Mouse (Mus musculus) WW6 (cell line): ENCODE measurements around the gene Chrd.
A peak's percentile ranks its signal among the peaks of the same experiment; 100 is the strongest.

ENCODE experiments used
- DNase-seq: peaks from one replicate; pipeline ENCODE4 v3.0.0-alpha.2; 2013; ENCODE audit warnings: low read depth, low spot score

Chrd gene

DNA sequence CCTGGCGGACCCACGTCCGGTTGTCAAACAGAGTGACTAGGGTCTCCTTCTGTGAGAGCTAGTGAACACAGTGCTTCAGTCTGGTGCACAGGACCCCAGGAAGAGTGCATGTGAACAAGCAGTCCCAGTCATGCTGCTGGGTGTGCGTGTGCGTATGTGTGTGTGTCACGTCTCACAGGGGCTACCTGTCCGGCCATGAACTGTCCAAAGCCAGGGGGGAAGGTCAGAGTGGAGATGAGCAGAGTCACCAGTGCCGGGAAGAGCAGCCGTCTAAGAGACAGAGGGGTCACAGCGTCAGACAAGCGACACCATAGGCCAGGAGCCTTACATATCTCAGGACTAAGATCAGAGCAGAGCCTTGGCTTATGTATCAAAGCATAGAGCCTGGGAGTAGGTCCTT lies 22.6 kb upstream of the Chrd start:
- DNase-seq: no peak

DNA sequence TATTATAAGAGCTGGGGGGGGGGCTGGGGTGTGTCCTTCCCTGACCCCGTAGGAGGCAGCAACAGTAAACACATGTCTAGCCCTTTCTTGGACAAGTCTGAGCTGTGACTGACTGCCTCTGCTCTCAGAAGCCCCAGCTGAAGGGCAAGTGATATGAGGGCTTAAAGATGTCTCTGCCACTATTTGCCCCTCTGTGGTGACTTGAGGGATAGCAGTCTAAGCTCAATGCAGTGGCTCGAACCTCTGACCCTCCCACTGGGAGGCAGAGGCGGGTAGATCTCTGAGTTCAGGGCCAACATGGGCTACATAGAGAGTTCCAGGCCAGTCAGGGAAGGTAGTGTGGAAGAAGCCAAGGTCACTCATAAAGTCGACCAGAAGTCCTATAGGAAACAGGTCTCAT lies 22.1 kb upstream of the Chrd start:
- no peak for DNase-seq

DNA sequence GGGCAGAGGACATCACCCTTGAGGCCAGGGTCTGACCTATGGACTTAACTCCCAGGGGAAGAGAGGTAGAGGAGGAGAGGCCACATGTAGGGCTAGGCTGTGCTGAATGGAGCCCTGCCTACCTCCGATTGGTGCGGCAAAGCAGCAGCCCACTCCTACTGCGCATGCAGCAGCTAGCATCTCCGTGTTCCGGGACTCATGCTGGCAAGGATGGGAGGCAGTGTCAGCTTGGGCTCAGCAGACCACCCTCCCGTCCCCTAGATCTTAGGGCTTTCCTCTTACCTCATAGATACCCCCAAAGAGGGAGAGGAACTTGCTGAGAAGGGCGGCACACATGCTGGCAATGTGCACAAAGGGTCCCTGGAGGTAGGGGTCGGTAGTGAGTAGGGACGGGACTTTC lies 20.7 kb upstream of the Chrd start:
- no peak for DNase-seq

DNA sequence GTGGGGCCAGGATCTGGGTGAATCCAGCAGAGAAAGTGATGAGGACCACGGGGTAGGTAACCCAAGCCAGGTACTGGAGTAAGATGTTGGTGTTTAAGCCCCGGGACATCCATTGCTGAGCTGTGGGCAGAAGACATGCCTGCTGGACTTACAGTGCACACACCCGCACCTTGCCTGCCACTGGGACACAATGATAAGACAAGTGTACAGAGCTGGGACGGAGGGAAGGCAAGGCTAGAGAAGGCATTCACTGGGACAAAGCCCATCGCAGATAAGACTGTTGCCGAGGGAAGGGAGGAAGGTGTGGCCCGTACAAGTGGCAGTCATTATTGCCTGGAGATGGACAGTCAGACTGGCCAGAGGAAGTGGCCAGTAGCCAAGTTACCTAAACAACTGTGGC lies 20.0 kb upstream of the Chrd start:
- no peak for DNase-seq

DNA sequence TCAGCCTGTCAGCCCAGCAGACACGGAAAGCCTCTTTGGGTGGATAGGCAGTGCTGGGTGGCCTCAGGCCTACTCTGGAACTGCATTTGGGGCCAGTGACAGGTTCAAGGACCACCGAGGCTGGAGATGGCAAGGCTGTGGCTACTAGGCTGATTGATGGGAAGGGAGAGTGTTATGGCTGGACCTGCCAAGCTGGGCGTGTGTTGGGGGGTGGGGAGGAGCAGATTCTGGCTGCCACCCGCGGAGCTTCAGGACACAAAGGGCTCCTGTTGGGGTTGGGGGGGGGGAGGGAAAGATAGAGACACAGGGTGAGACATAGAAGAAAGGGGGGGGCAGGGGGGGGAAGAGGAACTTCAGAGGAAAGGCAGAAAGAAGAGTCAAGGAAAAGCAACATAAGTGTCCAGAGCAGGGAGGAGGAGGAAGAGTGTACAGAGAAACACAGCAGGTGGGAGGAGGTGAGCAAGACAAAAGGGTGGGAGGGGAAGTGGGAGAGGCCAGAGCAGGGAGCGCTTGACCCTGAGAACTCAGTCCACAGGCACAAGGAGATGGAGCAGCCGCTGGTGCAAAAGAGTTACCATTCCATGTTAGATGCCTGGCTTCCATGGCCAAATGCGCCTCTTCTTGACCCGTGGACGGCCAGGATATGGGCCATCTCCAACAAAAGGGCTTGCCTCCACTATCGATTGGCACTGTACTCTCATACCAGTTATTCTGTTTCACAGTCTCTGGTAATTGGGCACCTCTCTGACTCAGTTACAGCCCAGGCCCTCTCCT lies 18.4 kb upstream of the Chrd start:
- DNase-seq: no peak

DNA sequence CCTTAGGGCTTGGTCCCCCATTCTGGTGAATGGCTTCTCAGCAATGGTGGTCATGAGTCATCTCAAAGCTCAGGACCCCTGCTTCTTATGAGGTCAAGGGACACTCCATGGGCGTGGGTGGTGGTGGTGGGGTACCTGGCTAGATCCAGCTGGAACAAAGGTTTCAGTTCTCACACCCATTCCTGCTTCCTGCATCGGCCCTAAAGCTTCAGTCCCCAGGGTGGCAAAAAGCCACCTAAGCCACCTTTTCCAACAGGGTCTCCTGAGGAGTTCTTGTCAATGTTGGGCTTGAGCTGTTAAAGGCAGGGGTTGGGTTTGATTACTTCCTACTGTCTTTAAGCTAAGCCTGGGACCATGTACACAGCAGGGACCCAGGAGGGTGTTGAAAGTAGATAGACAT lies 17.8 kb upstream of the Chrd start:
- DNase-seq: no peak

DNA sequence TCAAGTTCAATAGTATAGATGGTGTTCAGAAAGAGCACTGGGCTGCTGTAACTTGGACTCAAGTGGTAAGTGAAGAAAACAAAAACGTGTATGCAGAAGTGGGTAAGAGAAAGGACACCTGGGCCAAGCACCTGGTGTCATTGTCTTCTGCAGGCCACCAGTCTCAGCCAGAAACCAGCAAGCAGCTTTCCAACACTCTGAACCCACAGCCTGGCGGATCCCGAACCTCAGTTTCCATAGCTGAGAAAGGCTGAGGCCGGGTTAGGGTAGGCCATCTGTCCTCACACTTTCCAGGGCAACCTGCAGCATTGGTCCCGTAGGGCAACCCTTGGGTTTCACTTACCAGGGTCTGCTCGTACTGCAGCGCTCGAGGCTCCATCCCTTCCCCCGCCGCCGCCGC lies 17.4 kb upstream of the Chrd start:
- no peak for DNase-seq

DNA sequence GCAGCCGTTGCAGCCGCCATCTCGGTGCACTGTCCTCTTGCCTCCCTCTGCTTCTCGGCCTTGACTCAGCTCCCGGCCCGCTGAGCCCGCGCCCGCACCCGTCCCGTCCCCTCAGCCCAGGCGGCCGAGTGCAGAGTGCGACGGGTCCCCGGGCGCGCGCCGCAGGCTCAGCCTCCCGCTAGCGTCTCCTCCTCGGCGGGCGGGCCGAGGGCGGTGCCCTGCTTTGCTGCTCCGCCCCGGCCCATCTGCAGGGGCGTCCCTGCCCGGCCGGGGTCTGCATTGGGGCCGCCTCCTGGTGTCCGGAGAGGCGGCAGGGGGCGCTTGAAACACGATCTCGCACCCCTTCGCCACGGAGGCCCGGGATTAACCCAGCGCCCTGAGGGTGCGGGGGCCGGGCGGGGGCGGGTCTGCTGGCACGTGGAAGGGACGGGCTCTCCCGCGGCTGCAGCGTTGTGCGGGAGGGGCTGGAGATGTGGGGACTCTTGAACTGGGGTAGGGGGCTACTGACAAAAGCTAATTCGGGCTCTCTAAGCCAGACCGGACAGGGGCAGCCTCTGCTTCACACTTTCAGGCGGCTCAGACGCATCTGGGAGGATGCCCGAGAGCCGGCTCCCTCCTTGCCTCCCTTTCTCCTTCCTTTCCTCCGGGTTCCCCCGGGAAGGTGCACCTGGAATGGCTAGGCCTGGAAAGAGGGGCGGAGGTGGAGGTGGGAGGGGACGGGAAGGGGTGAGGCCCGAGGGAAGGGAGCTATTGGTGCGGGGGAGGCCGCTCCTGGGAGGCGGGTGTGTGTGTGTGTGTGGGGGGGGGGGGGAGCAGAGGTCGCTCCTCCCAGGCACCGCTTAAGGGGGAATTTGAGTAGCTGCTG lies 16.7 kb upstream of the Chrd start:
- DNase-seq: no peak

DNA sequence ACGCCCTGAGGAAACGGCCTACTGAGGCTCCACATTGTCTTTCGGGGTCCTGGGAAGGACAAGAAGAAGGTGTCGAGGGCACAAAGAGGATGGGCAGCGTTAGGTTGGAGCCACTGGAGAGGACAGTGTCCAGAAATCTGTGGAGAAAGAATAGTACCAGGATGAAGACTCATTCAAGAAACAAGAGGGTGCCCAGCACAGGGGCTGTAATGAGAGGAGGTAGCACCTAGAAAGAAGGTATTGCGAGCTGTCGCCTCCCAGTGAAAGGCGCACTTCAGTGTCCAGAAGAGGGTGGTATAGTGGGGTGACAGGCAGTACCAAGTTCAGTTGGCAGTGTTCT lies 16.1 kb upstream of the Chrd start:
- no peak for DNase-seq

DNA sequence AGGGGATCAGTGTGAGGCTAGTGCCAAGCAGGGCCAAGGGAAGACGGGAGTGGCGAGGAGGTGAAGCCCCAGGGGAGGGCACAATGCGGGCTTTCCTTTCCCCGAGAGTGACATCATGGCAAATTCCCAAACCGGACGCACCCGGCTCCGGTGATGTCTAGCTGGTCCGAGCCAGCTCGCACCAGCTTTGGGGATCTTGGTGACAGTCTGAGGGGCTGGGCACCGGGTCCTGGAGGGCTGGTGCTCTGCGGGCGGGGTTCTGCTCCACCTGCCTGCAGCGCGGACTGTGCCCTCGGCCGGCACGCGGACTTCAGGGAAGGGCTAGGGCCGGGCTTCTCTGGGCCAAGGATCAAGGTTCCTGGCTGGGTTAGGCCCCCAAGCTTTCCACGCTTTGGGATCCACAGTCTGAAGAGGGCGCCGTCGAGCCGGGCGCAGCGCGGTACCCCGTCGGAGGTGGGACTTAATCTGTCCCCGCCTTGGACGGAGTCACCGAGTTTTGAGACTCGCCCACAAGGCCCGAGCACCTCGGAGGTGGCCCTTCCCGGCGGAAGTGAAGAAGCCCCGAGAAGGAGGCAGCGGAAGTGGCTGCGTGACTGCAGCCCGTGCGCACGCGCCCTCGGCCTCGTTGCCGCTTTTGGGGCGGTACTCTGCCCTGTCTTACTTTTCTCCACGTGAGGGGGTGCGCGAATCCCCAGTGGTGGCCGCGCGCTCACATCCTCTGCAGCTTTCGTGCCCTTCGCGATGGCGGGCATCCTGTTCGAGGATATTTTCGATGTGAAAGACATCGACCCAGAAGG lies 15.5 kb upstream of the Chrd start, which contains the start of the genes Polr2h and Clcn2:
TSS of gene Polr2h (plus strand) at position 485 of the 797 bp plus-strand sequence.
TSS of gene Clcn2 (minus strand) at position 566 of the 797 bp plus-strand sequence.
- peak; percentile 92 for DNase-seq

DNA sequence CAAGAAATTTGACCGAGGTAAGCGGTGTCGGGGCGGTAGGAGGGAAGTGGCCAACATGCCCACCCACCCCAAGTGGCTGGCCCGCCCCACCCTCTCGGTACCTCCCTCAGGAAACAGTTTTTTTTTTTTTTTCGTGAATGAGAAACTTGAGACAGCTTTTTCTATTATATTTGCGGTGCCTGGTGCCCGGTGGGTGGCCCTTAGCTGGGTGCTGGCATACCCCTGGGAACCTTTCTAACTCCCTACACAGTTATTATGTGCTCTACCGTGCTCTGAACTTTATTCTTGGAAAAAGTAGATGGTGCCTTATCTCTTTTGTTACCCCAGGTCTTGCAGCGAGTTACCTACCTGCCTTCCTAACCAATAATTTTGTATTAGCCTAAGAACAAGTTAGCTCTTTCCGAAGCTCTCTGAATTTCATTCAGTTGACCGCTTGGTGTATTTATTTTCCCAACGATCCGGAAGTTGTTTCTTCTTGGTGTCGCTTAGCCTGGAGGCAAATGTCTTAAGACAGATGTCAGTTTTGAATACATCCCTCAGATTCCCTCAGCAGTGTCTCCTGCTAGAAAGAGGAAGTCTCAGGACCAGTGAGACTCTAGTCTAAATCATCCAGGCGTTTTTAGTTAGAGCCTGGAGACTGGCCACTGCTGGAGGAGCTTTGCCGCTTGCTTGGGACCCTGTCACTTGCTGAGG lies 14.8 kb upstream of the Chrd start:
- no peak for DNase-seq

DNA sequence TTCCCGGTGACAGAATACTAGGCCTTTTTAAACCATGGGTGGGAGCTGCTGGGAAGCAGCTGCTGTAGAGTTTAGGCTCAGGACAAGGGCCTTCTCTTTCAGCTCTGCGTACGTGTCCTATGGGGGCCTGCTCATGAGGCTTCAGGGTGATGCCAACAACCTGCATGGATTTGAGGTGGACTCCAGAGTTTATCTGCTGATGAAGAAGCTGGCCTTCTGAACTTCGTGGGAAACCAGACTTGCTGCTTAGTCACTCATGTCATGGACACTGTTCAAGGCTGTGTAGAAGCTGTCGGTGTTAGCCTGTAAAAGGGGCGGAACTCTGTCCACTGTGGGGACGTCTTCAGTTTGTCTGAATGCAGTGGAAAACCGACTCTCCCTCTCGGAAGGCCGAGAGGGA lies 11.1 kb upstream of the Chrd start:
- DNase-seq: no peak

DNA sequence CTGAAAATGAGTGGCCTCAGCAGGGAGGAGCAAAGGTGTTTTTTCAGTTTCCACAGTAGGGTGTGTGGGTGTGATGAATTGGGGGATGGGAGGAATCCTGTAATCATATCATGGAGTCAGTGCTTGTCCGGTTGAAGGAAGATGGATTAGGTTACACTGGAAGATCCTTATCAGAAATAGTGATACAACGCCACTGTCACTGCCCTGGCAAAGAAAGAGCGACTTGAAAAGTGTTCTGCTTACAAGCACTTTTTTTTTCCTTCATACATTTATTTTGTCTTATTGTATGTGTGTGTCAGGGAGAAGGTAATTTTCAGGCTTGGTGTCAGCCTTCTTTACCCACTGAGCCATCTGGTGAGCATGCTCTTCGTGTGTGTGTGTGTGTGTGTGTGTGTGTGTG lies 10.2 kb upstream of the Chrd start:
- DNase-seq: no peak

DNA sequence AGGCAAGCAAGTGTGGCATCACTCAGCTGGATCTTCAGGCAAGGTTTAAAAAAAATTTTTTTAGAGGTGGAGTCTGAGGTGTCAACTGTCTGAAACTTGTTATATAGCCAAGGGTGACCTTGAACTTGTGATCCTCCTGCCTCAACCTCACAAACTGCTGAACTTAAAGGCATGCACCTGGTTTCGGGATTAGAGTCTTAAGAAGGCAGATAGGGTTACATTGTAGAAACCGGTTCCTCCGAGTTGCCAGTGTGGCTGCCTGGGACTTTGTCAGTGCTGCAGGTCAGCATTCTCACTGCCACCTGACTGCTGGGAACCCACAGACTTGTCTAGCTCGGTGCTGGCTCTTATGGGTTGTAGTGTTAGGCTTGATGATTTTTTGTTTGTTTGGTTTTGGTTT lies 9.7 kb upstream of the Chrd start:
- DNase-seq: no peak

DNA sequence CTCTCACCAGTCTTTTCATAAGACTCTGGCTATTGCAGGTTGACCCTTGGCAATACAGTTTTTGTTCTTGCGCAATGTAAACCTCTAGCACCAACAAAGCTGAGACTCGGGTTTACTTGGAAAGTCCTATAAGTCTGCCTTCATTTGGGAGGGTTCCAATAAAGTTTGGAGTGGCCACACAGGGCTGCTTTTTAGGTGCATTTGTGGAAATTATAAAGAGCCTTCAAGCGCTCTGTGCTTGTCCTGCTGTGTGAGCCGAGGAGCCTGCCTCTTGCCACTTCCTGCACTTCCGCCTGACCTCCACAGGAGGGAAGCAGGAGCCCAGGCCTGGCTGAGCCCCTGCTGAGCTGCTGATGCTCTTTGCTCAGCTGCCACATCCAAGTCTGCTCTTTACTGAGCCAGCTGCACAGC lies 8.6 kb upstream of the Chrd start:
- no peak for DNase-seq

DNA sequence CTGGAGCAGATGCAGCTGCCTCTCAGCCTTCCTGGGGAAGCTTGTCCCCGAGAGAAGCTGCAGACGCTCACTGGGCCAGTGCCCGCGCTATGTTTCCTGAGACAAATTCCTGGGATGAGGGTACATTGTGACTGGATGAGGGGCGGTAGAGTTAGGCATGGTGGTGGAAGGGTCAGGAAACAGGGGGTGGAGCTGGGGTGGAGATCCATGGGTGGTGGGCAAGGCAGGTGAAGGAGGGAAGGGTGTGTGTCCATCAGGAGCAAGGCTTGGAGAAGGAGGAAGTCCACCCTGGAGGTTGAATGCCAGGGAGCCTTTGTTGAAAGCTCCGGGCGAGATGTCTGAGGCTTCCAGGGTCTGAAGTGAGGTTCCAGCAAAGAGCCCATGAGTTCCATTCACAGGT lies 7.6 kb upstream of the Chrd start:
- DNase-seq: no peak

DNA sequence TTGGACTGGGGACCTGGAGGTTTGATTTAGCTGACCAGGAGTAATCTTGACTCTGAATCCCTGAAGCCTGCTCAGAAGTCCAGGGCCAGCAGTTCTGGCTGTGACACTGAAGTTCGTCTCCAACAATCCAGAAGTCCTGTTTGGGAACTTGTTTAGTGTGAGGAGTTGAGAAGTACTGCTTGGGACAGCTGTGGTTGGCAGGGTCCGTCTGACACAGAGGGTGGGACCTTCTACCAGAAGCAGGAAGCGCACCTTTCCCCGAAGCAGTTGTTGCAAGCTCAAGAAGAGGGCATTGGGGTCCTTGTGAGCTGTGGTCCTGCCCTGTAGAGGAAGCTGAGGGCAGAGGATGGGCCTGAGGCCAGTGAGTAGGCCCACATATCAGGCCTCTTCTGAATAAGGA lies 7.2 kb upstream of the Chrd start:
- no peak for DNase-seq

DNA sequence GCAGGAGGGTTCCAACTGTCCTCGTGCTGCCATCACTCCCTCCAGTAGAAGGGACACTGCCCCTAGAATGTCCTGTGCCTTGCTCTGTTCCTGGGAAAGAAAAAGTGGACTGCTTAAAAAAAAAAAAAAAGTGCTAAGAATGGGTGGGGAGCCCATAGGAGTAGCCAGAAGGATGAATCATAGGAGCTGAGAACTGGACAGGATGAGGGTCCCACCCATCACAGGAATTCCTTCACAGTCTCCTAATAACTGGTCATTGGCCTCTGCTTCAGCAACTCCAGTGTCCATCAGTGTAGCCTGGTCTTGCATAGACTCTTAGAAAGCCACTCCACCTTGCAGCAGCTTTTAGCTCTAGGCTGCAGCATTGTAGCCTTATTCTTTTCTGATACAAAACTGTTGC lies 6.5 kb upstream of the Chrd start:
- DNase-seq: no peak

DNA sequence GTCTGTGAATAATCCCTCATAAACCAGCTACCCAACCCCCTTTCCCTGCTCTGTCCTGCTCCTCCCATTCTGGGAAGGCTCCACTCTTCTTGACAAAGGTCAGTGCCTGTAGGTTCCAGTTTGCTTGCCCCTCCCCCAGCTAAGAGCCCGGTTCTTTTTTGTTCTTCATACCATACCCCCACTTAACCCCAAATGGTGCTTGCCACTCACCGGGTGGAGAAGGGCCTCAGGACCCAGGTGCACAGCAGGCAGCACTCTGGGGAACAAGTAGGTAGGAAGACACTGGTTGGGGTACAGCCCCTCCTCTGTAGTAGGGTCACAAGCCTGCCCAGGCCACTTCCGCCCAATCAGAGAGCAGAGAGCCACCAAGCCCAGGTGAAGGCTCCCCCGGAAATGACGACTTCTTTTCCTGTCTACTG lies 2.6 kb upstream of the Chrd start:
- no peak for DNase-seq

DNA sequence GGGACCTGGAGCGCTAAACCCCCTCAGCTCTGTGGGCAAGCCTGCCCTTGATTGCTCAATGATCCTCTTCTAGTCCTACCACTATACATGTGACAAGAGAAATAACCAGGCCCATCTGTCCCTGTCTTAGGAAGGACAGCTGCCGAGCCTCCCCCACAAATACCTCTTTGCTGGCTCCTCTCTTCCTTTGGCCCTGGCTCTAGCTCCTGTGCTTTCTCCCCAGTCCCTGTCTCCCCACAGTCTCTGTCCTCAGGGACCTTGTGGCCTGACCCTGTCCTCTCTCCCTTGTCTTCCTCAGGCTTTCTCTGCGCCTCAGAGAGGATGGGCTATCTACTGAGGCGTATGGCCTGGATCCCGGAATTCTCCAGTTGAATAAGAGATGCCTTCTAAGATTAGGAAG lies 1.2 kb upstream of the Chrd start:
- DNase-seq: no peak

DNA sequence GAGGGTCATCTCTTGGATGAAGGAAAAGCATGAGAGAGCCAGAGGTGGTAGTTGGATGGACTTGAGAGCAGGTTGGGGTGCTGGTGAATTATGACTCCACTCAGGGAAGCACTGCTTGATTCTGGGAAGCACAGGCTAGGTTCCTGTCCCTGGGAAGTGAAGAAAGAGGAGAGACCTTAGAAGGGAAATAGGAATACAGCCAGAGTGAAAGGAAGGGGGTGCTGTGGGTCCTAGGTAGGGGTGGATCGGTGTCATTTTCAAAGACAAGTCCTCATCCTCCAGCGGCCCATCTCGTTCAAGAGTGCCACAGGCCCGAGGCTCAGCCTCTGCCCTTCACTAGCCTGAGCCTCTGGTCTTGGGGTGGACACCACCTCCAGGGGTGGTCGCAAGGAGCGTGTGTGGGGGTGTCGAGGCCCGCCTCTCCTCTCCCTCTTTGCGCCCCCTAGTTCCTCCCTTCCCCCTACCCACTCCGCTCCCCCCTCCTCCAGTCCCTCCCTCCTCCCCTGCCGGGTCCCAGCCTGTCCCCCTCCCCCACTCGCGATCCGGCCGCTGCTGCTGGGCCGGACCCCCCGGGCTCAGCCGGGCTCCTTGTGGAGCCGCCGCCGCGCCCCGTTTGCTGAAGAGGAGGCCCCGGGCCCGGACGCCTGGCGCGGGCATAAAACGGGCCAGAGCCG lies 539 bp upstream of the Chrd start:
- DNase-seq: no peak
